Mouse (Mus musculus) CH12.LX (cell line): ENCODE measurements around the gene Zfp839.

Source experiments
- CHD1 ChIP-seq: IDR thresholded peaks from 2 replicates; pipeline ENCODE4 v1.6.1; 2012; ENCODE audit warnings: low read depth, low read length, improper control_type of control experiment, inconsistent platforms
- CTCF ChIP-seq, 2 experiments: IDR thresholded peaks in 1 of 2; conservative IDR thresholded peaks in 1 of 2; 2 replicates each; pipeline ENCODE4 v1.5.1; 2011 to 2012; ENCODE audit warnings: low read depth in 2 of 2, low read length in 2 of 2, improper control_type of control experiment in 1 of 2, inconsistent platforms in 1 of 2, mild to moderate bottlenecking in 1 of 2, moderate library complexity in 1 of 2
- ETS1 ChIP-seq: conservative IDR thresholded peaks from 2 replicates; pipeline ENCODE4 v1.6.1; 2012; ENCODE audit warnings: low read depth, mild to moderate bottlenecking, inconsistent platforms, low read length, improper control_type of control experiment, moderate library complexity
- GABPA ChIP-seq: IDR thresholded peaks from 2 replicates; pipeline ENCODE4 v1.6.1; 2012; ENCODE audit warnings: low read depth, low read length, improper control_type of control experiment, inconsistent platforms; ENCODE audit not compliant: insufficient replicate concordance
- POLR2A ChIP-seq: IDR thresholded peaks from 2 replicates; pipeline ENCODE4 v1.6.1; 2011; ENCODE audit warnings: low read depth, mild to moderate bottlenecking, improper control_type of control experiment, low read length
- ZC3H11A ChIP-seq: IDR thresholded peaks from 2 replicates; pipeline ENCODE4 v1.6.1; 2012; ENCODE audit warnings: low read depth, mild to moderate bottlenecking, inconsistent platforms, low read length, improper control_type of control experiment
- ZKSCAN1 ChIP-seq: IDR thresholded peaks from 2 replicates; pipeline ENCODE4 v1.6.1; 2012; ENCODE audit warnings: low read depth, inconsistent platforms, low read length, improper control_type of control experiment, borderline replicate concordance
- ZNF384 ChIP-seq: IDR thresholded peaks from 2 replicates; pipeline ENCODE4 v1.6.1; 2012; ENCODE audit warnings: low read depth, low read length, improper control_type of control experiment, inconsistent platforms

DNA sequence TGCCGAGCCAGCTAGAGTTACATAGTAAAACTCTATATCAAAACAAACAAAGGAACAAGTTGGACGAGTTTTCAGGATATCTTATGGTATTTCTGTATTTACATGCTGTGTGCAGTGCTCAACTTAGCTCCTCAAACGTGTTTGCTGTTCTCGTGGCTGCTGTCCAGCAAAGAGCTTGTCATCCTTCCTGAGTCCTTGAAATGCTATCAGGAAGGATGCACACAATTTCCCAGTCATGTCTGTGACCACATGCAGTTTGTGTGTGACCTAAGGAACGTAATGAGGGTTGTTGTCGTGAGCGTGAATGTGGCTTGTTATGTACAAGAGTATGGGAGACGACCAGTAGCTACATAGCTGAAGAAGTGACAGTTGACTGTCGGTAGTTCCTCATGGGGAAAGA is 65.7 kb downstream of the Zfp839 start:
- TF ChIP-seq CTCF (conservative IDR thresholded peaks at IDR 0.05 in 1 of 2, IDR thresholded peaks at IDR 0.05 in 1 of 2; ENCODE audit: low read depth in 2 of 2, low read length in 2 of 2) (no peak), ZKSCAN1 (no peak), POLR2A (no peak), ZNF384 (no peak), ZC3H11A (no peak), CHD1 (no peak), ETS1 (no peak), GABPA (no peak)
